In genomic region chr16:35363150-35364062, GRCm38 (mm10) we compare ENCODE assay signal across 8 mouse cellular contexts. TPM values are rescaled to one million over a fixed set of nuclear protein-coding genes. Genes with fewer than 3 reads are reported as not detected.
DNase-seq lines count a peak whose midpoint lies in the region; ATAC-seq lines count a peak whose summit lies in the region.

Gene Sec22a, minus strand, starts transcription at chr16:35363918.

- H3K27me3 ChIP-seq in hindbrain, embryonic 11.5 days (ENCODE audit: control insufficient read depth, insufficient read depth, low read length) = no peaks in the 10 kb centered on the region

- peaks cover 3% of the 10 kb centered on the region; the same call in 1 of the 2 replicates for H3K4me1 ChIP-seq in hindbrain, embryonic 11.5 days (replicated peaks; ENCODE audit: control insufficient read depth, insufficient read depth, low read length)

- DNase-seq in Muller cell, postnatal 12 days (ENCODE audit: inconsistent ontology term) = peak; percentile 97
- peak; percentile 95 for DNase-seq in cerebellum, adult 9-11 months
- DNase-seq in frontal cortex, adult 2 months (ENCODE audit: extremely low spot score in 1 of 2, low spot score in 1 of 2) = peak; percentile 83 to 96
- DNase-seq in hindbrain, embryonic 11.5 days (ENCODE audit: low spot score) = peak; percentile 96
- peak; percentile 91 to 95 for DNase-seq in layer of hippocampus, postnatal 10 days (ENCODE audit: low spot score in 2 of 2)
- peak; percentile 96 for DNase-seq in lung, postnatal 10 days
- peak; percentile 94 for DNase-seq in ovary, postnatal 36 days (ENCODE audit: low spot score)
- DNase-seq in thymus, postnatal 25 days = peak; percentile 93

- under 1% methylated on average over 67 of the region's 67 CpGs for WGBS in hindbrain, embryonic 11.5 days

- peak within 1 kb of the TSS; percentile 67 for H3K27ac ChIP-seq in hindbrain, embryonic 11.5 days (ENCODE audit: low read depth, low read length)

- H3K9ac ChIP-seq in hindbrain, embryonic 11.5 days (ENCODE audit: low read depth, low read length) = peak within 1 kb of the TSS; percentile 88

- no peaks in the 10 kb centered on the region; the same call in 1 of the 2 replicates for H3K9me3 ChIP-seq in hindbrain, embryonic 11.5 days (ENCODE audit: control insufficient read depth, low read length)

- peak within 1 kb of the TSS; percentile 89 for H3K4me3 ChIP-seq in hindbrain, embryonic 11.5 days (ENCODE audit: low read depth, low read length)

- H3K4me2 ChIP-seq in hindbrain, embryonic 11.5 days (replicated peaks; ENCODE audit: low read depth, low read length) = peak within 1 kb of the TSS; percentile 86

- no peaks in the 10 kb centered on the region for H3K36me3 ChIP-seq in hindbrain, embryonic 11.5 days (ENCODE audit: control insufficient read depth, insufficient read depth, low read length)

- ATAC-seq in hindbrain, embryonic 11.5 days (ENCODE audit: low FRiP score) = peak; percentile 98

RNA-seq across cellular contexts. Expression of gene Sec22a, which starts in this region (rescaled TPM):
- polyA plus RNA-seq in frontal cortex, adult 2 months (2012; rRNA removed) = 13.4 and 16.6 TPM in 2 replicates
- polyA plus RNA-seq in hindbrain, embryonic 11.5 days (2014; fragmentation: Nextera tagmentation; extraction: Ambion mirVana) = 41.9 and 46.1 TPM in 2 replicates
- total RNA-seq in layer of hippocampus, postnatal 10 days (2021) = 10 to 100 TPM; 16.2 to 21.5 TPM

Comparison
In these comparisons a context has a peak if more than half of its experiments do, and no peak if none do; other contexts are left out.
1. Peak in every context shown above with its lines: DNase-seq, ATAC-seq, H3K4me3 ChIP-seq and H3K27ac ChIP-seq.